Mouse (Mus musculus) E14TG2a.4 (cell line): ENCODE measurements around the gene Stard3nl.

Source experiments
- CTCF ChIP-seq: conservative IDR thresholded peaks from 2 replicates; pipeline ENCODE4 v1.5.1; 2014; ENCODE audit warnings: low read length
- NANOG ChIP-seq: IDR thresholded peaks from 2 replicates; pipeline ENCODE4 v1.6.1; 2014; ENCODE audit warnings: borderline replicate concordance, low read length, mixed read lengths
- POU5F1 ChIP-seq: IDR thresholded peaks from 2 replicates; pipeline ENCODE4 v1.6.1; 2014; ENCODE audit warnings: low read length, borderline replicate concordance

GRCm38 (mm10) chr13:19352795-19353194 is 42.8 kb downstream of the Stard3nl start:
- TF ChIP-seq CTCF (no peak), NANOG (no peak), POU5F1 (no peak)
